Mouse (Mus musculus): ENCODE results near the gene Ccl25. TPM values are rescaled to one million over a fixed set of nuclear protein-coding genes. Genes with fewer than 3 reads are reported as not detected.
"Not testable (repeated sequence)": the region's sequence is repeated elsewhere in the genome, so short reads cannot be mapped to it uniquely, and the experiment has no call there.

The Ccl25 gene
- polyA plus RNA-seq, 1 experiment from 2014 or later, result 18.2 TPM

DNA sequence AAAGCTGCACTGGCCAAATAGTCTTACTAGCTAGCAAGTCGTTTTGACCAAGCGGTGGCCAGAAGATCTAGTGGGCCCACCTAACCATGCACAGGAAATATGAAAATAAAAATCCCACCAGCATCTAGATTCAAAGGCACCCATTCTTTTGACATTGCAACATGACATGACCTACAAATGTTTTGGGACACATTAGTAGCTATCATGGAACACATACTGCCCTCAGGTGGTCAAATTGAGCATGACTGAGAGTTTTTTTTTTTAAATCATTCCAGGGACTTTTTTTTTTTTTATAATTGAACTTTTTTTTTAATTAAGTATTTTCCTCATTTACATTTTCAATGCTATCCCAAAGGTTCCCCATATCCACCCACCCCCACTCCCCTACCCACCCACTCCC is 47.6 kb downstream of the Ccl25 start:
- Histone ChIP-seq H3K4me3 (ENCODE audit: low read length) (no peak overlapping the region), H3K4me2 (ENCODE audit: low read depth, low read length) (no peak overlapping the region), H3K9me3 (ENCODE audit: control insufficient read depth, low read length) (no peaks in the 10 kb centered on the region), H3K27ac (ENCODE audit: low read length) (no peak overlapping the region), H3K36me3 (ENCODE audit: control insufficient read depth, insufficient read depth, low read length) (no peaks in the 10 kb centered on the region), H3K9ac (ENCODE audit: low read length) (no peak overlapping the region), H3K4me1 (replicated peaks; ENCODE audit: control insufficient read depth, insufficient read depth, low read length) (no peaks in the 10 kb centered on the region), H3K27me3 (ENCODE audit: control insufficient read depth, insufficient read depth, low read depth, low read length) (no peaks in the 10 kb centered on the region)
- WGBS, result 74% methylated on average over 2 of the region's 2 CpGs
- ATAC-seq (ENCODE audit: low read depth), result no peak

GRCm38 (mm10) chr8:4401442-4401841 is 76.4 kb downstream of the Ccl25 start:
- H3K36me3 ChIP-seq (ENCODE audit: control insufficient read depth, insufficient read depth, low read length), result no peaks in the 10 kb centered on the region
- H3K4me1 ChIP-seq (replicated peaks; ENCODE audit: control insufficient read depth, insufficient read depth, low read length), result peaks cover 2% of the 10 kb centered on the region; the same call in 1 of the 2 replicates
- no peak overlapping the region for H3K4me3 ChIP-seq (ENCODE audit: low read length)
- H3K4me2 ChIP-seq (ENCODE audit: low read depth, low read length), result no peak overlapping the region
- 83% methylated on average over 2 of the region's 2 CpGs for WGBS
- ATAC-seq (ENCODE audit: low read depth), result no peak
- no peak overlapping the region for H3K27ac ChIP-seq (ENCODE audit: low read length)
- no peaks in the 10 kb centered on the region for H3K9me3 ChIP-seq (ENCODE audit: control insufficient read depth, low read length)
- no peak overlapping the region for H3K9ac ChIP-seq (ENCODE audit: low read length)
- no peaks in the 10 kb centered on the region for H3K27me3 ChIP-seq (ENCODE audit: control insufficient read depth, insufficient read depth, low read depth, low read length)

GRCm38 (mm10) chr8:4403960-4404879 is 79.2 kb downstream of the Ccl25 start:
- 32% methylated on average over 19 of the region's 19 CpGs for WGBS
- Histone ChIP-seq H3K9ac (ENCODE audit: low read length) (peak overlapping the region; percentile 66), H3K27me3 (ENCODE audit: control insufficient read depth, insufficient read depth, low read depth, low read length) (no peaks in the 10 kb centered on the region), H3K4me1 (replicated peaks; ENCODE audit: control insufficient read depth, insufficient read depth, low read length) (peaks cover 2% of the 10 kb centered on the region; the same call in 1 of the 2 replicates), H3K4me3 (ENCODE audit: low read length) (peak overlapping the region; percentile 49), H3K9me3 (ENCODE audit: control insufficient read depth, low read length) (no peaks in the 10 kb centered on the region), H3K4me2 (ENCODE audit: low read depth, low read length) (peak overlapping the region; percentile 73), H3K36me3 (ENCODE audit: control insufficient read depth, insufficient read depth, low read length) (no peaks in the 10 kb centered on the region), H3K27ac (ENCODE audit: low read length) (peak overlapping the region; percentile 70)
- peak; percentile 75 for ATAC-seq (ENCODE audit: low read depth)

DNA sequence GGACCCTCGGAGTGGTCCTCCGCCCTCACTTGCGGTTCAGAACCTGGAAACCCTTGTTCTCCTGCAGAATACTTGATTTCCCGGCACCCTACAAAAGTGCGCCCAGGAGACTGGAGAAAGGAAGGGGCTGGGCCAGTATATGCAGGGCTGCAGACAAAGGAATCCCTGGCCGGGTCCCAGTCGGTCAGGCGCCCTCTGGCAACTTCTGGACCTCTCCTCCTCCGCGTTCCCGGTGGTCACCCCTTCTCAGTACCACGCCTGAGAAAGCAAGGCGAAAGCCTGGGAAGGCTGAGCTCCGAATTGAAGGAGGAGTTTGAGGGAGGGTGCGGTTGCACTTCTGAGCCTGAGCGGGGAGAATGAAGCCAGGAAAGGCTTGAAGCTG is 79.9 kb downstream of the Ccl25 start:
- ATAC-seq (ENCODE audit: low read depth), result peak; percentile 65
- peak overlapping the region; percentile 66 for H3K9ac ChIP-seq (ENCODE audit: low read length)
- H3K9me3 ChIP-seq (ENCODE audit: control insufficient read depth, low read length), result no peaks in the 10 kb centered on the region
- H3K4me3 ChIP-seq (ENCODE audit: low read length), result peak overlapping the region; percentile 49
- peaks cover 2% of the 10 kb centered on the region; the same call in 1 of the 2 replicates for H3K4me1 ChIP-seq (replicated peaks; ENCODE audit: control insufficient read depth, insufficient read depth, low read length)
- no peaks in the 10 kb centered on the region for H3K36me3 ChIP-seq (ENCODE audit: control insufficient read depth, insufficient read depth, low read length)
- WGBS, result 13% methylated on average over 16 of the region's 16 CpGs
- H3K4me2 ChIP-seq (ENCODE audit: low read depth, low read length), result peak overlapping the region; percentile 73
- H3K27ac ChIP-seq (ENCODE audit: low read length), result peak overlapping the region; percentile 70
- no peaks in the 10 kb centered on the region for H3K27me3 ChIP-seq (ENCODE audit: control insufficient read depth, insufficient read depth, low read depth, low read length)

- not testable (repeated sequence) for H3K9me3 ChIP-seq (ENCODE audit: control insufficient read depth, low read length); H3K4me2 ChIP-seq (ENCODE audit: low read depth, low read length); H3K27ac ChIP-seq (ENCODE audit: low read length); H3K4me1 ChIP-seq (replicated peaks; ENCODE audit: control insufficient read depth, insufficient read depth, low read length); H3K27me3 ChIP-seq (ENCODE audit: control insufficient read depth, insufficient read depth, low read depth, low read length); ATAC-seq (ENCODE audit: low read depth); H3K9ac ChIP-seq (ENCODE audit: low read length); H3K4me3 ChIP-seq (ENCODE audit: low read length); H3K36me3 ChIP-seq (ENCODE audit: control insufficient read depth, insufficient read depth, low read length)
- WGBS, result 62% methylated on average over 6 of the region's 6 CpGs
Observed at GRCm38 (mm10) chr8:4408425-4408824, 83.4 kb downstream of the Ccl25 start.

Other genes starting within 250 kb of the Ccl25 start
- not detected in 2 replicates for gene Cd209f, start 219.4 kb upstream of the Ccl25 start, polyA plus RNA-seq (2015; fragmentation: Nextera tagmentation; extraction: Ambion mirVana)
- not detected in 2 replicates for gene Cd209g, start 191.1 kb upstream of the Ccl25 start, polyA plus RNA-seq (2015; fragmentation: Nextera tagmentation; extraction: Ambion mirVana)
- gene Evi5l, start 158.6 kb upstream of the Ccl25 start, polyA plus RNA-seq (2015; fragmentation: Nextera tagmentation; extraction: Ambion mirVana), result 24.1 and 24.5 TPM in 2 replicates
- 4.4 and 4.5 TPM in 2 replicates for gene Prr36, start 107.8 kb upstream of the Ccl25 start, polyA plus RNA-seq (2015; fragmentation: Nextera tagmentation; extraction: Ambion mirVana)
- gene Lrrc8e, start 98.4 kb upstream of the Ccl25 start, polyA plus RNA-seq (2015; fragmentation: Nextera tagmentation; extraction: Ambion mirVana), result 6.0 and 6.7 TPM in 2 replicates
- gene Map2k7, start 86.5 kb upstream of the Ccl25 start, polyA plus RNA-seq (2015; fragmentation: Nextera tagmentation; extraction: Ambion mirVana), result 26.8 and 29.1 TPM in 2 replicates
- 1.1 and 1.6 TPM in 2 replicates for gene Gm49320, start 86.3 kb upstream of the Ccl25 start, polyA plus RNA-seq (2015; fragmentation: Nextera tagmentation; extraction: Ambion mirVana)
- gene Tgfbr3l, start 77.0 kb upstream of the Ccl25 start, polyA plus RNA-seq (2015; fragmentation: Nextera tagmentation; extraction: Ambion mirVana), result 3.4 and 4.2 TPM in 2 replicates
- gene Snapc2, start 72.1 kb upstream of the Ccl25 start, polyA plus RNA-seq (2015; fragmentation: Nextera tagmentation; extraction: Ambion mirVana), result 48.7 and 52.0 TPM in 2 replicates
- 54.4 and 58.0 TPM in 2 replicates for gene Ctxn1, start 65.9 kb upstream of the Ccl25 start, polyA plus RNA-seq (2015; fragmentation: Nextera tagmentation; extraction: Ambion mirVana)
- 56.5 and 57.2 TPM in 2 replicates for gene Timm44, start 49.3 kb upstream of the Ccl25 start, polyA plus RNA-seq (2015; fragmentation: Nextera tagmentation; extraction: Ambion mirVana)
- 197 and 224 TPM in 2 replicates for gene Elavl1, start 203 bp downstream of the Ccl25 start, polyA plus RNA-seq (2015; fragmentation: Nextera tagmentation; extraction: Ambion mirVana)
- 30.2 and 31.0 TPM in 2 replicates for gene Cers4, start 167.8 kb downstream of the Ccl25 start, polyA plus RNA-seq (2015; fragmentation: Nextera tagmentation; extraction: Ambion mirVana)